Mouse (Mus musculus) left cerebral cortex, postnatal 36 days (tissue): ENCODE measurements at regions not wholly inside any gene's neighbourhood (a gene's known extent, or its start where the extent isn't known, plus 50 kb on each side); places are given as distances from the start of the nearest gene placed in this dataset.

Experiments
- DNase-seq, 2 experiments: peaks; one replicate each; pipeline ENCODE4 v3.0.0; 2021 to 2022; ENCODE audit warnings: low spot score in 2 of 2, mixed read lengths in 1 of 2
- intact Hi-C: fragments of 180-260 bp; cut with DNase I; formaldehyde crosslinking; loops from one replicate; pipeline ENCODE4 v1.15.1; 2025

DNA sequence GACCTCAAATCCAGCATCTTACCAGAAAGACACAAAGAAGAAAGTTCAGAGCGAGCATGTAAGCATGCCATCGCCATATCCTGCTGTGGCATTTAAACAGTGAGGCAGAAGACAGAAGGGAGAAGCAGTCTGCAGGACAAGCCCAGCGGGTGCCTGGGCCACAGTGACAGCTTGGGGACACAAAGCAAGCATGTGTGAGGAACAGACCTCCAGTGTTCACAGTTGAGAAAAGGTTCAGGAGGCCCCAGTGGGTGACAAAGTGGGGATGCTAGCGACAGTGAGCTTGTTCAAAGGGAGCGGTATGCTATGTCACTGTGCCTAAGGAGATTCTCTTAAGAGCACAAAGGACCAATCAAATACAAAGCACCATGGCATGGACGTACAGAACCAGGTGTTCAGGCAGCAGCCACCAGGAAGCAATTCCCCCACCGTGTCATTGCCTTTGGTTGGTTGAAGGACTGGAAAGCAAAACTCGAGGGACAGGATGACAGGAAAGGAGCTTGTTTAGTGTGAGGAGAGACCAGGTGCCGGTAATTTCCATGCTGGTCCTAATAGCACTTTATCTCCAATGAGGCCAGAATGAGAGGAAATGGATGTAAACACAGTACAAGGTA lies 77.9 kb upstream of the Arhgap21 start:
- intact Hi-C loops: no loop called here
- DNase-seq: no peak

DNA sequence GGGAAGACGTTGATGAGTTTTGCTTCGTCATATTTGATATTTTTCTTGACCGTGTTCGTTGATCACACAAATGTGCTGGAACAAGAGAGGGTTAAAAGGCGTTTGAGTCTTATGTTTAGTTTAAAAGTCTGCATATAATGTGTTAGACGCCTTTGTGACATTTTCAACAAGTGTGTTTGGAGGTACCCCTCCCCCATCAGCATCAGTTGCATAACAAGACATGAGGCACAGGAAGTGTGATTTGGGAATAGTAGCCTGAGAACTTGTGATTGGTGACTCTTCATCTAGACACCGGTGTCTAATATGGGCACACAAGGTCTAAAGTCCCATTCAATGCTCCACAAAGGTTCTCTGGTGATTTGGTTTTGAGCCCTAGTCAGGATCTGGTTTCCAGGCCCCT lies 76.1 kb upstream of the Arhgap21 start:
- intact Hi-C loops: no loop called here
- DNase-seq: no peak

DNA sequence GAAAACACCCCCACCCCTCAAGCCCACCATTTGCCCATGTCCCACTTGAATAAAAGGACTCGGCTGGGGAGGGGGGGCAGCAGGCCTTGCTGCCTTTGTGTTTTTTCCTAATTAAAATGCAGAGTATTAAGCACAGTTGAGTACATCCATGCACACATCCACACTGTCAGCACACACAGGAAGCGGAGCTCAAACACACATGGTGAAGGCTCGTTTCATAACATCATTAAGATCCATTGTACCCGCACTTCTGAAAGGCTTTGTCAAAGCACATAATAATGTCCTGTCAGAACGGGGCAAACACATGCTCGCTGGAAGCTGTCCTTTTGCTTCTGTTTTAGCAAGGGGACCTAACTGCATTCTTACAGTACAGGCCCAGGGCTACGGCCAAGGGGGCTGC lies 75.3 kb upstream of the Arhgap21 start:
- intact Hi-C loops: no loop called here
- DNase-seq: no peak

DNA sequence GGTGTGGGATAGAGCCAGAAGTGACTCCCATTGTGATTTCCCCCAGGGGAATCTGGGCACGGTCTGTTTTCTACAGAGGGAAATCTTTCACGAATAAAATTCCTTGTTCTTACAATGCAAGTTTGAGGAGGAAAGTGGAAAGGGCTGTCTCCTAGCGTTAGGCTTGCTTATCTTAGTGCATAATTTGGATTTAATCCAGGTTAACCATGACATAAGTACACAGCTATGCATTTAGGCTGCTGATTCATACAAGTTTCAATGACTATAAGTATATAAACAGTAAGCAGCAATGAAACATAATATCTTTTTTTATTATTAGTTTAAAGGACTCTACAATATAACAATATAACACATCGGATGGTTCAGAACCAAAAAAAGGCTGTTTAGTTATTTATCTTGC lies 74.6 kb upstream of the Arhgap21 start:
- intact Hi-C loops: no loop called here
- DNase-seq: no peak

DNA sequence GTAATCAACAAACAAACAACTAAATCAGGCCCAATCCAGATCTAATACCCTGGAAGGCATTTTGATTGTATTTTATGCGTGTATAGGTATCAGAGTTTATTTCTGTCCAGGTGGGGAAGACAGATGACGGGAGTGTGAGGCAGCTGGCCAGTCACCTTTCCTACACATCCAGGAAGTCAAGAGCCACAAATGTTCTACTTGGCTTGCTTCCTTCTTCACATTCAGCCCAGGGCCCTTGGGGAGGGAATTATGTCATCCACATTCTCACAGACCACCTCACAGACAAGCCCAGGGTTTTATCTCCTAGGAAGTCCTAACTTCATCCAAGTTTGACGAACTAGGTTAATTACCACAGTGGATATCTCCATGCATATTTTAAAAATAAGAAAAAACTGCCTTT lies 68.9 kb upstream of the Arhgap21 start:
- DNase-seq: no peak
- intact Hi-C loops: loop anchor here (1.0 to 10.0 kb wide), 3 partner anchors 54 to 133 kb away; partner anchors contain the start of gene Arhgap21

DNA sequence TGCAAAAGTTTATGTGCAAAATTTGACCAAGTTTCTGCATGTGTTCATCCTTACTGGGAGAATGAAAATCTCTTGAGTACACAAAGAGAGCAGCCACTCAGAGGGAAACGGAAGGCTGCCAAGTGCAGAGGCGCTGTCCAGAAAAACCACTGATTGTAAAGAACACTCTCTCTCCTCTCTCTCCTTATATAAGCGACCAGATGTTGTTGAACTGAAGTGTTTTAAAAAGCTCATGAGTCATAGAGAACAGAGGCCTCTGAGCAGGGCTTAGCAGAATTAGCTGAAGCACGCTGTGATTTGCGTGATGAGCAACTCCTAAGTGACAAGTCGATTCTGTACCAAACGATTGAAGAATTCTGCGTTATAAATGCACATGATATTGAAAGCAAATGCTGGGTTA lies 68.5 kb upstream of the Arhgap21 start:
- DNase-seq: peak; percentile 77 to 82
- intact Hi-C loops: loop anchor here (1.0 to 10.0 kb wide), 3 partner anchors 54 to 132 kb away; partner anchors contain the start of gene Arhgap21

DNA sequence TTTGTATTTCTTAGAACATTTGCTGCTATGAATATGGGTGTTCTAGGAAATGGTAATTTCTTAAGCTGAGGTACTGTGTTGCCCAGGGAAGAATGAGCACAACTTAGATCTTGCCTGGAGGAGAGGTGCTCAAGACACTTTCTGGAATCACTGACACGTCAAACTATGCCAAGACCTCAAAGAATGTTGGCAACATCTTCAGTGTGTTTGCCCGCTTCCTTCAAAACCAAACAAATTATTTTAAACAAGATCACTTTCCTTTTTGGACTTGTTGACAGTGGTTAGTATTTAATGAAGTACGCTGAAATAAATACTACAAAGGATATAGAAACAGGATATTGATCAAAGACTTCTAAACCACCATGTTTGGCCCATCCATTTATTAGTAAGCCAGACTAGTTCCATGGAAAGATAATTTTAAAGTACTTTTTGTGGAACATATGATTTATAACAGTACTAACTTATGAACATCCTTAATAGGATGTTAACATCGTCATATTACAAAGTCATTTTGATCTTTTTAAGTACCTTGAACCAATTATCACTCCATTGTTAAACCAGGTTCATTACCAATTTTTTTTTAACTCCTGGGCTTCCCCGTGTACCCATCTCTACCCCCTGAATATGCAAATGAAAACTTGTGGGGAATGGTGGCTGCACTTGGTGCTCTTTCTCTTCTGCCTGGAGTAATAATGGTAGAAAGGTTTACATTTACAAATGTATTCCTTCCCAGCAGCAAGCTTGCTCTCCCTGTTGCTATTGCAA lies 67.4 kb upstream of the Arhgap21 start:
- intact Hi-C loops: loop anchor here (2.0 to 10.0 kb wide), 2 partner anchors 67 to 131 kb away; partner anchors contain the start of gene Arhgap21
- no peak for DNase-seq

DNA sequence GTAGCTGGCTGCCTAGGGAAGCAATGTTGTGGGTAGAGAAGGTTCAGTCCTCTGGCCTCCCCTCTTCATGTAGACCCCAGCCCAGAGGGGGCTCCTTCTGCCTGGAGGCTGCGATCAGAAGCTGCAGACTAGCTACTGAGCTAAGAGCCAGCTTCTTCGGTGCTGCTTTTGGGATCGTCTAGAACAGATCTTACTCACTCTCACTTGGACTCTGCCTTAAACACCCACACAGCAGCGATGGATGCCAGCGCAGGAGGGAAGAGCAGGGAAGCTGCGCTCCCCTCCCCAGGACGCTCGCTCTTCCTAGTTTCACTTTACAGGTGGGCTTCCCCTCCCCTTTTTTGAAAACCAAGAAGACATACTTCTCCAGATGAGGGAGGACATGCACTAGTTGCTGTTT lies 66.0 kb upstream of the Arhgap21 start:
- intact Hi-C loops: loop anchor here (10.0 kb wide), 1 partner anchor 130 kb away; no protein-coding TSS in a partner anchor
- peak; percentile 69 to 74 for DNase-seq

DNA sequence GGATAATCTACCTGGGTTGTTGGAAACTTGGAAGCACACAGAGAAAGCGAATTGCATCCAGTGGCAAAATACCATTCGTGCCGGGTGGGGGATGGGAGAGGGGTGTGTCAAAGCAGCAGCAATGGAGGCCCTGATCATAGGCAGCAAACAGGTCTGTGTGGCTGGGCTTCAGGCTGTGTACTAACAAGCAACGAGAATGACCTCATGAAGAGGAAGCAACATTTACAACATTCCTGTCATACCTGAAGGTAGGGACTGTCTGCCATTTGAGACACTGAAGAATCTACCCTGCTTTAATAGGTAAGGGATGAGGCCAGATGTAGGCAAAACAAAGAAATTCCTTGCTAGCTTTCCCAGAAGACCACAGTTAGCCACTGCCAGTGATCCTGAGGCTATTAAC lies 62.0 kb upstream of the Arhgap21 start:
- no peak for DNase-seq
- intact Hi-C loops: loop anchor here (10.0 kb wide), 1 partner anchor 126 kb away; no protein-coding TSS in a partner anchor

DNA sequence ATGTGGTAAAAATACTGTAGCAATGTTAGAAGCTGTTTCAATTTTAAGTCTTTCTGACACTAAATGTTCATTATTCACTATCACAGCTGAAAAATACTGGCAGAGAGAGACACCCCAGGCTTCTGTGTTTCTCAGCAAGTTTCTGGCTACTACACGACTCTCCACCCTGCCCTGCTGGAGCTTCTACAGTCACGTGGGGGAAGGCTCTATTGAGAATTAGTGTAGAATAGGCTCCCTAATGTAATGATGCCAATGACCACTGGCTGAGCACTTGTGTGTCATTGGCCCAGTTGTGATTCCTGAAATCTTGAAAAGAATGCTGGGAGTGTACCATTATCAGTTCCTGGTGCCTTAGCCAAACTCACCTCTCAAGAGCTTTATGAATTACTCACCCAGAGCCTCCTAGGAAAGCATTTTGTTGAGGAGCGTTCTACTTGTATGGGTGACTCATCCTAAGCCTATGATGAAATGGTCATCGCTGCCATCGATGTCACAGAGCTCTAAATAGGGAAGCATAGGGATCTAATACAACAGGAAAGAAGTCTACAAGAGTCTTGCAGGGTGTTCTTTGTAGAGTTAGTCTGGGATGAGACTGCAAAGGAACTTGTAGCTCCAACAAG lies 60.8 kb upstream of the Arhgap21 start:
- intact Hi-C loops: loop anchor here (10.0 kb wide), 1 partner anchor 125 kb away; no protein-coding TSS in a partner anchor
- DNase-seq: no peak

DNA sequence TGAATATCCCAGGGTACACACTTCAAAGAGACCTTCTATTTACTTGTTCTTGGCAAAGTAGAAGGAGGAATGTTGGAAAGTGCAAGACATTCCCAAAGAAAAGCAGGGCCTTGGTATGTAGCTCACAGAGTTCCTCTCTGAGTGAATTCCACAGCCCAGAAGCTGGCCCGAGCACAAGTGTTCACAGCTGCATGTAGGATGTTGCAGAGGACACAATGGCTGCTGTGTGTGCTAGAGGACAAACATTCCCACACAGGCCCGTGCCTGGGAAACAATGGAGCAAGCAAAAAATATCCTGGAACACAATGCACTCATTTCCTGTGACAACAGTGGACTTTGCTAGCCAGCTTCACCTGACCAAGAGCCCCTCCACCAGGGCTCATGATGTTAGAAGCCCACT lies 59.9 kb upstream of the Arhgap21 start:
- intact Hi-C loops: no loop called here
- peak; percentile 31 to 40 for DNase-seq

DNA sequence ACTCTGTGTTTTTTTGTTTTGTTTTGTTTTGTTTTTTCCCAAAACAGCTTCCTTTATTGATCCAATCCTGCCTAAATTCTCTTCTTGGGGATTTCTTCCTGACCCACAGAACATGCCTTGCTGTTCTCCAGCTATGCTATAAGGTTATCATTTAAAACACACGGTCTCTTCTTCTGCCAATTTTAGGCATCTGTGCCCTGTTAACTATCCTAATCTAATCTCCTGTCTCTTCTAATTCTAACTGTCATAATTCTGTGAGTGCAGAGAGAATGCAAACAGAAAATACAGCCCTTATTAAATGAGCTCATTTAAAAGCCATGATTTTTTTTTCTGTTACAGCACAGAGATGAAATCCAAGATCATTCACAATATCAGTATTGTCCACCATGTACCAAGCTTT lies 49.9 kb upstream of the Arhgap21 start:
- no peak for DNase-seq
- intact Hi-C loops: no loop called here
